8 mouse cellular contexts compared by ENCODE assay signal in the genomic region with DNA sequence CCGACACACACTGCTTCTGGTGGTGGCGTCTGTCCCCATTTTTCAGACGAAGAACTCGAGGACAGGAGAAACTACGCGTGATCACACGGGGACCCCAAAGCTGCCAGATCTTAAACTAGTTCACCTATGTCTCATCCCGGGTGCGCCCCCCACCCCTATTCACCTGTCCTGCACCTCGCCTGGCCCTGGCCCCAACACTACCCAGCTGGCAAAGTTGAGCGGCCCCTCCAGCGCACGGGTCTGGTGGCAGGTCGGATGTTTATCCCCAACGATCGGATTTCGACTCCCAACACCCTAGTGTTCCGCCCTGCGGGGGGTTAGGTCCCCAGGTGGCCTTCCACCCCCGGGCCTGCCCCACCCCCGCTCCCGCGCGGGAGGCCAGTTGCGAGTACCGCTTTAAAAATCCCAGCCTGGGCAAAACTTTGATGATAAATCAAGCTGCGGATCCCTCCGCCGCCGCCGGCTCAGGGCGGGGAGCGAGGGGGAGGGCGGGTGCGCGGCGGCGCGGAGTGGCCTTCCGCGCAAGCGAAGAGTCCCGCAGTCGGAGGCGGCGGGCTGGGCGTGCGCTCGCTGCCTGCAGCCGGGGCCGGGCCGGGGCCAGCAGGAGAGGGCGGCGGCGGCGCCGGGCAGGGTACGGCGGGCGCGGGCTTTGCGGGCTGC. TPM values are rescaled to one million over a fixed set of nuclear protein-coding genes. Genes with fewer than 3 reads are reported as not detected.
DNase-seq lines count a peak whose midpoint lies in the region; ATAC-seq lines count a peak whose summit lies in the region.

A gene (plus strand): TSS at position 549 of the 660 bp plus-strand sequence.

- ATAC-seq in megakaryocyte-erythroid progenitor cell, adult 5-6 weeks (replicated peaks; ENCODE audit: low FRiP score, low TSS enrichment, poor library complexity, severe bottlenecking) = no peak

- DNase-seq in layer of hippocampus, adult 11-12 months (ENCODE audit: low spot score) = peak; percentile 72
- no peak for DNase-seq in layer of hippocampus, adult 9-10 months (ENCODE audit: low spot score)
- peak; percentile 46 for DNase-seq in cerebellum, adult 9-11 months
- peak; percentile 55 to 61 for DNase-seq in frontal cortex, postnatal 14 days (ENCODE audit: low spot score in 2 of 2)
- DNase-seq in left cerebral cortex, postnatal 14 days (ENCODE audit: low spot score in 2 of 2) = peak; percentile 74 to 82
- DNase-seq in retina, embryonic 14.5 days (ENCODE audit: low spot score) = peak; percentile 72
- no peak for DNase-seq in ovary, postnatal 36 days (ENCODE audit: low spot score)

- intact Hi-C loops in left cerebral cortex, postnatal 14 days (cut with DNase I) = loop anchor here (2.0 kb wide), 1 partner anchor 35 kb away; no protein-coding TSS in a partner anchor

RNA-seq across cellular contexts. Expression of the gene that starts here (rescaled TPM):
- 100 to 1,000 TPM; 259 to 272 TPM for total RNA-seq in left cerebral cortex, postnatal 14 days (2021)
- not detected in 2 replicates for total RNA-seq in megakaryocyte-erythroid progenitor cell, adult 5-6 weeks (2014; fragmentation: Nextera tagmentation)
- not detected in 2 replicates for total RNA-seq in megakaryocyte-erythroid progenitor cell, adult 5-6 weeks (2017)

Comparison
In these comparisons a context has a peak if more than half of its experiments do, and no peak if none do; other contexts are left out.
1. RNA of the gene that starts here (total RNA-seq): 259 to 272 TPM in left cerebral cortex, postnatal 14 days; not detected in megakaryocyte-erythroid progenitor cell, adult 5-6 weeks; every median in the first group is over 100 times any median in the second.
2. DNase-seq: peak in layer of hippocampus, adult 11-12 months (single experiment), cerebellum, adult 9-11 months (single experiment), frontal cortex, postnatal 14 days (2 of 2), left cerebral cortex, postnatal 14 days (2 of 2) and retina, embryonic 14.5 days (single experiment); none in layer of hippocampus, adult 9-10 months (single experiment) and ovary, postnatal 36 days (single experiment).